Mouse (Mus musculus) E14TG2a.4 (cell line): ENCODE data around the gene Acvr1b.

ENCODE experiments used
- CTCF ChIP-seq: conservative IDR thresholded peaks from 2 replicates; pipeline ENCODE4 v1.5.1; 2014; ENCODE audit warnings: low read length
- NANOG ChIP-seq: IDR thresholded peaks from 2 replicates; pipeline ENCODE4 v1.6.1; 2014; ENCODE audit warnings: borderline replicate concordance, low read length, mixed read lengths
- POU5F1 ChIP-seq: IDR thresholded peaks from 2 replicates; pipeline ENCODE4 v1.6.1; 2014; ENCODE audit warnings: low read length, borderline replicate concordance

DNA sequence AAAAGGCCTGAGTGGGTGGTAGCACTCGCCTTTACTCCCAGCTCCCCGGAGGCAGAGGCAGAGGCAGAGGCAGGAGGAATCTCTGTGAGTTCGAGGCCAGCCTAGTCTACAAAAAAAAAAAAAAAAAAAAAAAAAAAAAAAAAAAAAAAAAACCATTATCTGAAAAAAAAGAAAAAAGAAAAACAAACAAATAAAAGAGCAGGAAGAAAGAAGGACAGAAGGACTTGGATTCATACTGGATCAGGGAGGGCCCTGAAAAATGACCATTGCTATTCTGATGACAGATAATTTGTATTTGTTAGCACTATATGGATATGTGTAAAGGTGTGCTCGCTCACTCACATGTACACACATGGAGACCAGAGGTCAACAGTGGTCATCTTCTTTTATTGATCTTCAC lies 2.6 kb upstream of the Acvr1b start:
- TF ChIP-seq CTCF (no peak), NANOG (no peak), POU5F1 (no peak)
